Mouse (Mus musculus) liver, adult 2 months (tissue): ENCODE data around the gene Myh10. TPM values are rescaled to one million over a fixed set of nuclear protein-coding genes. Genes with fewer than 3 reads are reported as not detected.

Experiments
- DNase-seq: peaks from one replicate; pipeline ENCODE4 v3.0.0-alpha.2; 2011; ENCODE audit warnings: low read depth, low spot score; ENCODE audit errors: extremely low read depth
- H3K27ac ChIP-seq: fragments of 200-500 bp; replicated peaks from 2 replicates; pipeline ENCODE4 v1.5.1; 2012; ENCODE audit warnings: low read depth, mild to moderate bottlenecking, control low read depth, inconsistent platforms, low read length; ENCODE audit not compliant: insufficient read depth
- H3K27me3 ChIP-seq: fragments of 200-500 bp; 2 replicates; pipeline ENCODE4 v1.6.1; 2012; ENCODE audit warnings: mild to moderate bottlenecking, moderate library complexity, low read length, inconsistent platforms; ENCODE audit not compliant: control insufficient read depth, insufficient read depth
- H3K36me3 ChIP-seq: fragments of 200-500 bp; 2 replicates; pipeline ENCODE4 v1.6.1; 2012; ENCODE audit warnings: low read length, inconsistent platforms; ENCODE audit not compliant: control insufficient read depth, insufficient read depth
- H3K4me1 ChIP-seq: fragments of 200-500 bp; 2 replicates; pipeline ENCODE4 v1.6.1; 2011; ENCODE audit warnings: low read length; ENCODE audit not compliant: control insufficient read depth, insufficient read depth
- H3K4me3 ChIP-seq: fragments of 200-500 bp; 2 replicates; pipeline ENCODE4 v1.5.1; 2011; ENCODE audit warnings: low read depth, mild to moderate bottlenecking, control low read depth, low read length, moderate library complexity; ENCODE audit not compliant: insufficient read depth
- H3K79me2 ChIP-seq: fragments of 200-500 bp; 2 replicates; pipeline ENCODE4 v1.6.1; 2012; ENCODE audit warnings: inconsistent platforms, mild to moderate bottlenecking, low read length, moderate library complexity; ENCODE audit not compliant: control insufficient read depth, insufficient read depth
- H3K9ac ChIP-seq: fragments of 200-500 bp; 2 replicates; pipeline ENCODE4 v1.6.1; 2012; ENCODE audit warnings: low read depth, mild to moderate bottlenecking, control low read depth, inconsistent platforms, low read length
- CTCF ChIP-seq: fragments of 200-500 bp; IDR thresholded peaks from 2 replicates; pipeline ENCODE4 v1.5.1; 2011; ENCODE audit warnings: low read depth, low read length, control low read depth
- POLR2A ChIP-seq: fragments of 200-500 bp; IDR thresholded peaks from 2 replicates; pipeline ENCODE4 v1.6.1; 2011; ENCODE audit warnings: low read length, control low read depth; ENCODE audit not compliant: insufficient read depth; ENCODE audit errors: extremely low read depth
- WGBS: fragments of 180-500 bp; shearing (Covaris S2); methylation state at CpG from one replicate; pipeline ENCODE4 v1.1.7; 2018; 5-methylcytosine and 5-hydroxymethylcytosine counted together
- polyA plus RNA-seq: library from polyadenylated mRNA; depleted of rRNA; stranded (reverse); fragments of >200 nt; gene quantifications from 2 replicates; pipeline ENCODE4 v1.2.3, GENCODE M21; 2012
- total RNA-seq: library from RNA; depleted of rRNA; stranded (reverse); fragments of >200 nt; gene quantifications from 2 replicates; pipeline ENCODE4 v1.2.3, GENCODE M21; 2014

Gene Myh10
- total and polyA plus RNA-seq, 2 experiments = 4.4 to 7.5 TPM

DNA sequence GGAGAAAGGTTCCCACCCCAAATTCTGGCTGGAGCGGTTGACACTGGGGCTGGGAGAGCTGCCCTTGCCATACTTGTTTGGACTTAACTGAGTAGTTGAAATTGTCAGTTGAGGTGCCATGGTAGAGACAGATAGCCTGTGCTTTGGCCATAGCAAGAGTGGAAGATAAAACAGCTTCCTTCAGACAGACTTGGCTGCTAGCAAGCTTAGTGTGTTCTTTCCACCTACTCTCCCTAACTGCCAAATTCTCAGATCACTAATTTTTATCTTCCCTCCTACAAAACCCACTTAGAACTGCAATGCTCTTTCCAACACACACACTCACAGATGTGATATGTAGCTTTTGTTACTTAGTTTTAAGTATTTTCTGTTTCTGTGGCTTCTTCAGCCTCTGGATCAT lies 12.0 kb downstream of the Myh10 start:
- Histone ChIP-seq H3K4me1 (no peaks in the 10 kb centered on the region), H3K9ac (no peak overlapping the region), H3K27me3 (no peaks in the 10 kb centered on the region), H3K4me3 (no peak overlapping the region), H3K36me3 (no peaks in the 10 kb centered on the region), H3K79me2 (no peaks in the 10 kb centered on the region), H3K27ac (no peak overlapping the region)
- 94% methylated on average over 1 of the region's 1 CpGs for WGBS
- no peak for DNase-seq
- TF ChIP-seq CTCF = no peak
- TF ChIP-seq POLR2A = no peak

DNA sequence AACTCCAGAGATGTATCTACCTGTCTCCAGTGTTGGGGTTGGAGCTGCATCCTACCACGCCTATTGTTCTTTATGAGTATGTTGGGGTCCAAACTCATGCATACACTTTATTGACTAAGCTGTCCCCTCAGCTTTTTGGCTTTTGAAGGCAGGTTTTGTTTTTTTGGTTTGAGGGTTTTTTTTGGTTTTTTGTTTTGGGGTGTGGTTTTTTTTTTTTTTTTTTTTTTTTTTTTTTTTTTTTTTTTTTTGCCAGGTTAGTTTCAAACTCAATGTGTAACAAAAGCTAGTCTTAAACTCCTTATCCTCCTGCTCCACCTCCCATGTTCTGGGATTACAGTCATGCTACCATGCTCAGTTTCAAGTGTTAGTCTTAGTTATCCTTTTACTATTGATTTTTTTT lies 12.9 kb downstream of the Myh10 start:
- TF ChIP-seq POLR2A (no peak), CTCF (no peak)
- H3K36me3 ChIP-seq = no peaks in the 10 kb centered on the region
- H3K27ac ChIP-seq = no peak overlapping the region
- H3K9ac ChIP-seq = no peak overlapping the region
- WGBS = 98% methylated on average over 1 of the region's 1 CpGs
- no peaks in the 10 kb centered on the region for H3K27me3 ChIP-seq
- H3K79me2 ChIP-seq = no peaks in the 10 kb centered on the region
- H3K4me3 ChIP-seq = no peak overlapping the region
- no peaks in the 10 kb centered on the region for H3K4me1 ChIP-seq
- DNase-seq = no peak

- no peak overlapping the region for H3K4me3 ChIP-seq
- H3K79me2 ChIP-seq = no peaks in the 10 kb centered on the region
- no peaks in the 10 kb centered on the region for H3K4me1 ChIP-seq
- no peak overlapping the region for H3K27ac ChIP-seq
- H3K9ac ChIP-seq = no peak overlapping the region
- H3K36me3 ChIP-seq = no peaks in the 10 kb centered on the region
- TF ChIP-seq POLR2A = no peak
- DNase-seq = no peak
- H3K27me3 ChIP-seq = no peaks in the 10 kb centered on the region
- 97% methylated on average over 2 of the region's 2 CpGs for WGBS
Measured at GRCm38 (mm10) chr11:68704847-68705246, 13.5 kb downstream of the Myh10 start.

DNA sequence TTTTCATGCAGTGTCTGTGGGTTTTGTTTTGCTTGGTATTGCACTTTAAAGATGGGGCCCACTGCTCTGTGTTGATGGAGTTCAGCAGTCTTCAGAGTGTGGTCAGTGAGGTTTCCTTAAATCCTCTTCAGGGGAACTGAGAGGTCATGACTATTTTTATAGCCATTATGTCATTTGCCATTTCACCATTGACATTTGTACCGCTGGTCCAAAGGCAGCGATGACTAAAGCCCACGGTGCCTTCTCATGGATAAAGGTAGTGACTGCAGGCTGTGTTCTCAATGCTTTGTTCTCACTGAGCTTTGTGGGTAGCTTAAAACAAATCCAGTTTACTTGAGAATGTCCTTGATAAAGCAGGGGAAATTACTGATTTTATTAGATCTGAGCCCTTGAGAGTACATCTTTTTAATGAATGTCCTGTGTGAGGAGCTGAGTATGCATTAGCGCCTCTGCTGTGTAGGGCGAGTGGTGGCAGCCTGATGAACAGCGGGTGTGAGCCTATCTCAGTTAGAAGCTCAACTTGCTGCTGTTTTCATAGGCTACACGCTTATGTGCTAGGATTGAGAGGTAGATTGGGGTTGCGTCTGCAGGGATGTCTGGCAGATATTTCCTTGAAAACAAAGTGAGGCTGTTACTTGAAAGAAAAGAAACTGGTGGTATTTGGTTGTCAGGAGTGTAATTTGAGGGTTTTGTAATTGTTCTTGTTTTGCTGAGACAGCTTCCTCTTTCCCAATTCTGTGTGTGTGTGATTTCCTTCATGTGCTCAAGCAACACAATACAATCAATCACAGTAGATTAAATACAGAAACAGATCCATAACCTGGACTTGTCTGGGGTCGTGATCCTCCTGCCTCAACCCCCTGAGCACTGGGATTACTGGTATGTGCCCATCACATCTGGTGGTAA lies 15.4 kb downstream of the Myh10 start:
- no peak overlapping the region for H3K9ac ChIP-seq
- WGBS = 60% methylated on average over 9 of the region's 9 CpGs
- TF ChIP-seq CTCF = no peak
- TF ChIP-seq POLR2A = no peak
- no peak overlapping the region for H3K27ac ChIP-seq
- H3K79me2 ChIP-seq = no peaks in the 10 kb centered on the region
- no peaks in the 10 kb centered on the region for H3K4me1 ChIP-seq
- H3K4me3 ChIP-seq = no peak overlapping the region; the same call in 1 of the 2 replicates
- no peaks in the 10 kb centered on the region for H3K27me3 ChIP-seq
- DNase-seq = peak; percentile 43
- H3K36me3 ChIP-seq = no peaks in the 10 kb centered on the region

GRCm38 (mm10) chr11:68707881-68708582 lies 16.7 kb downstream of the Myh10 start:
- Histone ChIP-seq H3K36me3 (no peaks in the 10 kb centered on the region), H3K4me1 (no peaks in the 10 kb centered on the region), H3K79me2 (no peaks in the 10 kb centered on the region; the same call in 1 of the 2 replicates), H3K27ac (no peak overlapping the region), H3K27me3 (no peaks in the 10 kb centered on the region), H3K9ac (no peak overlapping the region), H3K4me3 (no peak overlapping the region)
- no peak for DNase-seq
- WGBS = 72% methylated on average over 5 of the region's 5 CpGs
- TF ChIP-seq CTCF (no peak), POLR2A (no peak)
